Mouse (Mus musculus): Measurements from ENCODE around the gene Gars.
A peak's percentile ranks its signal among the peaks of the same experiment; 100 is the strongest.

Gars gene

DNA sequence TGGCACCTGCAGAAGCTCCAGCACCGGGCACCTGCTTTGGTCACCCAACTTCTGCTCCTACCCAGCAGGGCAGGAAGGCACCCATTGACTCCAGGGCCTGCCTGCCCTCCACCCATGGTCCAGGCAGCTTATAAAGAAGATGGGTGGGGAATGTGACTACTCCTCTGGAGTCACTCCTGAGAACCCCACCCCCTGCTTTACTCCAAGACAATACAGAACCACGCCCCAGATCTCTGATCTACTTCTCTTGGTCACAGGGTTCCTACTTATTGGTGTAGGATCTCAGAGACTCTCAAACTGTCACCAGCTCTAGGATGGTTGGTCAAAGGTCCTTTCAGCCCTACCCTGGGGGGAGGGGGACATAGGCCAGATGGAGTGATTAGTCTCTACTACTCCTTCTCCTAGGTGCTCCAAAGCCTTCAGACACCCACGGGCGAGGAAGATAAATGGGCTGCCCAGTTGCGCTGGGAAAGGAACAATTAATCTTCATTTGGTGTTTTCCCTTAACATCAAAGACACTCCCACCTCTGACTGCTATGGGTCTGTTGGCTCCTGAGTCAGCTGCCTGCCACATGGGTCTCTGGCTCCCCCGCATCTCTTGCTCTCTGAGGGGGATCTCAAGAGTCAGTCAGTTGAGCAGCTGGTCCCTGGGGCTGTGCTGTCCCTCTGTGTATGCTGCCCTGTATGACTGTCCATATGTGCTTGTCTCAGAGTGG lies 55.8 kb downstream of the Gars start:
- DNase-seq (ENCODE audit: low read depth, low spot score), result peak; percentile 36

DNA sequence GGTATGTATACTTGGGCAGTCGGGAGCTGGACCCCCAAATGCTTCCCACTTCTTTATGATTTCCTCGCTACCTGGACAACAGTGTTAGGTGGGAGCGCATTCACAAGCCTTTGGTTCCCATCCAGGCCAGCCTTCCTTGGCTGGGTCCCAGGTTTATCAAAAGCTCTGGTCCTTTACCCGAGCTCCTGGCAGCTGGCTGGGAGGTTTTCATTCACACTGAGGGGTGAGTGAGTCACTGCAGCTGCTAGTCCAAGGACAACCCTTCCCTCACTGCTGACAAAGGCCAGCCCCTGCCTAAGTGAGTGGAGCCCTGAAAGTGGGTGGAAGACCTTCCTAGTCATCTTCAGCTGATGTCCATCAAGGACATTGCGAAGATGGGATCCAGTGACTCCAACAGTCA lies 60.2 kb downstream of the Gars start:
- no peak for DNase-seq (ENCODE audit: low read depth, low spot score)

DNA sequence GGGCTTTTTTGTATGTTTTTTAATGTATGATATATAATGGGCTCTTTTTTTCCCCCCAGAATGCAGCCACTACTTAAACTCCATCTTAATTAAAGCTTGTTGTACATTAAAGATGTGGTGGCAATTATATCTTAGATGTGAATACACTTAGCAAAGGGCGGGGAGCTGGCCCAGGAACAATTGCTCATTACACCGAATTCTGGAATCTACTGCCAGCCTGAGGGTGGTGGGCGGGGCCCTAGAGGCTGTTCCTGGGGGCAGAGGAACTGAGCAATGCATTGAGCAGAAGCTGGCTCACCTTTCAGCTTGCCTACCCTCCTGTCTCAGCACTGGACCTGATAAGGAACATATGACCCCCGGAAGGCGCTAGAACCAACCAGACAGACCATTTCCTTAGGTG lies 60.8 kb downstream of the Gars start:
- no peak for DNase-seq (ENCODE audit: low read depth, low spot score)

DNA sequence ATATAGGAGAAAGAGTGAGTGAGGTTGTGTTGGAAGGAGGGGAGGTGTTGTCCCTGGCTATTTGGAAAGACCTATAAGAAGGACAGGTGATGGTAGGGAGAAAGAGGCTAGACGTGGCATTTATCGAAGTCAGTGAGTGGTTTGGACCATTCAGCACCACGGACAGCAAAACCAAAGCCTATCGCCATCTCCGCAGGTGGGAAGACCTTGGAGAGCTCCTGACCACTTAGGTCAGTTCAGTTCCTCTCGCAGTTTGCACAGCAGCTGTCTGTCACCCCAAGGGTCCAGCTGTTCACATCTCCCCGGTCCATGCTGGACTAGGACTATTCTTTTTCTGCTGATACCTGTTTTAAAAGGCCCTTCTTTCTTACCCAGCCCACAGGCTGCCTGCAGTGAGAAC lies 70.6 kb downstream of the Gars start:
- peak; percentile 78 for DNase-seq (ENCODE audit: low read depth, low spot score)

DNA sequence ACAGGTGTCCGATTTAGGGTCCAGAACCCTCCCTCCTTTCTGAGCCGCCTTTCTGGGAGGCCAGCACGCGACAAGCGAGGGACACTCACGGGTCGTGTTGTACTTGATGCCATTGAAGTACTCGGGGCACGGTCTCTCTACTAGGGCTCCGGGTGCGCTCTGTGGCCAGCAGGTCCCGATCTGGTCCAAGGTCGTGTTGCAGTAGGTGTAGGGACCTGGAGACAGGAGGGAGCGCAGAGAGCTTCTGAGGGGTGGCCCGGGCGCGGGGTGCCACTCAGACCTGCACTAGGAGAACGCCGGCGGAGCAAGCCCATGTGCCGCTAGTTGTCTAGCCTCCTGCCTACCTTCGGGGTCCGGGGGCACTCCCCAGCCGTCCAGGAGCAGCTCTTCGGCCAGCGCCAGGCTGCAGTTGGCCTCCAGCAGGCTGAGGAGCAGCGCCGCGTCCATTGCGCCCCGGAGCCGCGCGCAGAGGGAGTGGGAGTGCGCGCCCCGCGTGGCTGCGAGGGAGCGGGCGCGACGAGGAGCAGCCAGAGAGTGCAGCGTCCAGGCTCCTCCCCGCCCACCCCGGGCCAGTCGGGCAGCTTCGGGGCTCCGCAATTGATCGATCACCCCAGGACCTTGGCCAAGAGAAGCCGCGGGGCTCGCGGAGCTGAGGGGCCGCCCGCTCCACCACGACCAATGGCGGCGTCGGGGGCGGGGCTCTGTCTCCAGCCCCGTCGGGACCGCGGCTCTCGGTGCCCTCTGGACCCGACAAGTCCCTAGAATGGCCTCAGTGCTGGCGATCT lies 79.7 kb downstream of the Gars start:
- peak; percentile 43 for DNase-seq (ENCODE audit: low read depth, low spot score)

DNA sequence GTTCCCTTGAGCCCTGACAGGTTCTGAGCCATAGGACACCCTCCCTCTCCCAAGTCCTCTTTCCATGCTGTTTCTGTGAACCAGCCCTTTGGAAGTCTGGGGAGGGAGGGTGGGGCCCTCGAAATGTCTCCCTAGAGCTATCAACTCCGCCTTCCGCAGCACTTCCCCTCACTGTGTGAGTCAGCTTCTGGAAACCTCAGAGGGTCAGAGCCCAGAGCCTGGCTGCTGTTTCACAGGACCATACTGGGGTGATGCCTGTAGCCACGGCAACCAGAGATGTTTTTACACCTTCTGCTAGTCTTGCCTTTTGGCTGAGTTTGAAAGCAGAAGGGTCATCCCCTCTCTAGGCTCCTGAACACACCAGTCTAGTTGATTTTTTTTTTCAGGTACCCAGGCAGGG lies 85.2 kb downstream of the Gars start:
- DNase-seq (ENCODE audit: low read depth, low spot score), result no peak

DNA sequence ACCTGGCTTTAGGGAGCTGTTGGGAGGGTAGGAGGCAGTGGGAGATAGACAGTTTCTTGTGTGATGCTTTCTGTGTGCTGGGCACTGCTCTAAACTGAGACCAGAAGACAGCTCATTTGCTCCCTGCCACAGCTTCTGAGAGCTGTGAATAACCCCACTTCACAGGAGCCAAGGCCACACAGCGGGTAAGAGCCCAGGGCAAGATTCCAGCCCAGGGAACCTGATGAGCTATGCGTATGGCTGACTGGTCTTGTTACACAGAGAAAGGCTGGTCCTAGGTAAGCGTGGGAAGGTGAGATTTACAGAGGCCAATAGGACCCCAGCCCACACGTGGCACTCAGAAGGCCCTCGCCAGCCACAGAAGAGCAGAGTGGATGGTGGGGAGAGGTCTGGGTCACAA lies 88.8 kb downstream of the Gars start:
- no peak for DNase-seq (ENCODE audit: low read depth, low spot score)

DNA sequence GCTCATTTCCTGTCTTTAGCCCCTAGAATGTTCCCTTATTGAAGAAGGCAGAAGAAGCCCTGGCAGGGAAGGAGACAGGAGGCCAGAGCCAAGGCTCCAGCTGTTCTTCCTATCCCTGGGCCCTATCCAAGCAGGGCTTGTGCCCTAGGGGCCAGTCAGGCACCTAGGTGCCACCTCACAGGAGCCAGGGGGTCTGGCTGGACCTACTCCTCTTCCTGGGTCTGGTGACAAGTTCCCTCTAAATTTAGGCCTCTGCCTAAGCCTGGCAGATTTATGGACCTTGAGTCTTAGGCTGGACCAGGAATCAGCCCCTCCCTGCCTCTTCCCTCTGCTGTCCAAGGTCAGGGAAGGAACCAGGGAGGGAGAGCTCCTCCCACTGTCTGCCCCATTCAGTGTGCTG lies 90.6 kb downstream of the Gars start:
- no peak for DNase-seq (ENCODE audit: low read depth, low spot score)
